Mouse (Mus musculus) MEL (cell line): ENCODE results near the gene H13.

Experiments used
- CHD2 ChIP-seq: IDR thresholded peaks from 2 replicates; pipeline ENCODE4 v1.6.1; 2011; ENCODE audit warnings: low read length, improper control_type of control experiment
- CTCF ChIP-seq, 3 experiments: IDR thresholded peaks in 2 of 3; conservative IDR thresholded peaks in 1 of 3; 2 replicates each; pipeline ENCODE4 v1.5.1; 2011 to 2012; ENCODE audit warnings: low read length in 3 of 3, low read depth in 2 of 3, mild to moderate bottlenecking in 2 of 3, improper control_type of control experiment in 1 of 3, inconsistent platforms in 1 of 3, mixed read lengths in 1 of 3, moderate library complexity in 1 of 3; ENCODE audit not compliant: control insufficient read depth in 1 of 3, insufficient read depth in 1 of 3, poor library complexity in 1 of 3, severe bottlenecking in 1 of 3
- EP300 ChIP-seq, 2 experiments: IDR thresholded peaks; 2 replicates each; pipeline ENCODE4 v1.6.1; 2011; ENCODE audit warnings: improper control_type of control experiment in 2 of 2, low read length in 2 of 2, low read depth in 1 of 2, mild to moderate bottlenecking in 1 of 2
- JUND ChIP-seq: IDR thresholded peaks from 2 replicates; pipeline ENCODE4 v1.6.1; 2011; ENCODE audit warnings: low read depth, mild to moderate bottlenecking, improper control_type of control experiment, low read length
- POLR2A ChIP-seq, 2 experiments: IDR thresholded peaks; 2 replicates each; pipeline ENCODE4 v1.6.1; 2011 to 2012; ENCODE audit warnings: low read length in 2 of 2, mild to moderate bottlenecking in 2 of 2, control low read depth in 1 of 2, improper control_type of control experiment in 1 of 2, low read depth in 1 of 2, moderate library complexity in 1 of 2; ENCODE audit not compliant: control insufficient read depth in 1 of 2, insufficient read depth in 1 of 2, poor library complexity in 1 of 2
- SIN3A ChIP-seq: IDR thresholded peaks from 2 replicates; pipeline ENCODE4 v1.6.1; 2012; ENCODE audit warnings: low read length, improper control_type of control experiment, inconsistent platforms
- USF1 ChIP-seq: IDR thresholded peaks from 2 replicates; pipeline ENCODE4 v1.6.1; 2014; ENCODE audit warnings: low read depth, mild to moderate bottlenecking, inconsistent platforms, low read length, improper control_type of control experiment, moderate library complexity
- USF2 ChIP-seq, 2 experiments: IDR thresholded peaks; 2 replicates each; pipeline ENCODE4 v1.6.1; 2011 to 2012; ENCODE audit warnings: improper control_type of control experiment in 2 of 2, low read length in 2 of 2, borderline replicate concordance in 1 of 2, inconsistent platforms in 1 of 2, low read depth in 1 of 2, mild to moderate bottlenecking in 1 of 2; ENCODE audit not compliant: insufficient read depth in 1 of 2
- ZC3H11A ChIP-seq: IDR thresholded peaks from 2 replicates; pipeline ENCODE4 v1.6.1; 2012; ENCODE audit warnings: low read depth, mild to moderate bottlenecking, inconsistent platforms, low read length, improper control_type of control experiment
- ZNF384 ChIP-seq: IDR thresholded peaks from 2 replicates; pipeline ENCODE4 v1.6.1; 2012; ENCODE audit warnings: low read depth, mild to moderate bottlenecking, inconsistent platforms, low read length, improper control_type of control experiment

DNA sequence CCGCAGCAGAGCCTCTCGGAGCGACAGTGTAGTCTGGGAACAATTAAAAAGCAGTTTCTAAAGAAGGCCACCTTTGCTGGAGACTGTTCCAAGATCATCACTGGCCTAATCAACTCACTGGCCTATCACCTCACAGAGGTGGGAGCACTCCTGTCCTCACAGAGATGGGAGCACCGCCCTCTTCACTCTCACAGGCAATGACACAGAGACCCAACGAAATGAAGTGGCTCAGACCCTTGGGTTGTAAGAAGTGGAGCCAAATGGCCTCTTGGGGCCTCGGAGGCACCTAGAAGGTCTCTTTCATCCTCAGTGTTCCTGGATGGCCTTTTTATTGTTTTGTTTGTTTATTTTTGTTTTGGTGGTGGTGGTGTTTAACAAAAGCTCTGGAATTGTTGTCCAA lies 57.0 kb downstream of the H13 start:
- TF ChIP-seq USF1 (no peak), ZC3H11A (no peak), CHD2 (no peak), SIN3A (no peak), CTCF (IDR thresholded peaks at IDR 0.05 in 2 of 3, conservative IDR thresholded peaks at IDR 0.05 in 1 of 3; ENCODE audit: control insufficient read depth in 1 of 3, insufficient read depth in 1 of 3, low read depth in 2 of 3, low read length in 3 of 3, poor library complexity in 1 of 3, severe bottlenecking in 1 of 3) (no peak), ZNF384 (no peak), USF2 (IDR thresholded peaks at IDR 0.05; ENCODE audit: borderline replicate concordance in 1 of 2, insufficient read depth in 1 of 2, low read depth in 1 of 2, low read length in 2 of 2) (no peak), EP300 (IDR thresholded peaks at IDR 0.05; ENCODE audit: low read depth in 1 of 2, low read length in 2 of 2) (no peak), POLR2A (IDR thresholded peaks at IDR 0.05; ENCODE audit: control insufficient read depth in 1 of 2, insufficient read depth in 1 of 2, low read depth in 1 of 2, low read length in 2 of 2, poor library complexity in 1 of 2) (no peak), JUND (no peak)
